Mouse (Mus musculus): ENCODE data around the gene Tmem11.
"Not testable (repeated sequence)": the region's sequence is repeated elsewhere in the genome, so short reads cannot be mapped to it uniquely, and the experiment has no call there.

Gene Tmem11

GRCm38 (mm10) chr11:60882386-60882785, 3.3 kb upstream of the Tmem11 start:
- DNase-seq = no peak

DNA sequence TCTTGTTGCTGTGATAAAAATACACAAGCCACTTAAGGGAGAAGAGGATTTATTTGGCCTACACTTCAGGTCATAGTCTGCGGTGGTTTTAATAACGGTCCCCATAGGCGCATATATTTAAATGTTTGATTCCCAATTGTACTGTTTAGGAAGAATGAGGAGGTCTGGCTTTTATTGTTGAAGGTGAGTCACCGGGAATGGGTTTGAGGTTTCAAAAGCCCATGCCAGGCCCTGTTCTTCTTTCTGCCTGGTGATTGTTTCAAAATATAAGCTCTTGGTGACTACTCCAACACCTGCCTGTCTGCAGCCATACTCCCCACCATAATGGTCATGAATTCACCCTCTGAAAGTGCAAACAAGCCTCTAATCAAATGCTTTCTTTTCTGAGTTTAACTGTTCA, 1.5 kb upstream of the Tmem11 start:
- DNase-seq = no peak

DNA sequence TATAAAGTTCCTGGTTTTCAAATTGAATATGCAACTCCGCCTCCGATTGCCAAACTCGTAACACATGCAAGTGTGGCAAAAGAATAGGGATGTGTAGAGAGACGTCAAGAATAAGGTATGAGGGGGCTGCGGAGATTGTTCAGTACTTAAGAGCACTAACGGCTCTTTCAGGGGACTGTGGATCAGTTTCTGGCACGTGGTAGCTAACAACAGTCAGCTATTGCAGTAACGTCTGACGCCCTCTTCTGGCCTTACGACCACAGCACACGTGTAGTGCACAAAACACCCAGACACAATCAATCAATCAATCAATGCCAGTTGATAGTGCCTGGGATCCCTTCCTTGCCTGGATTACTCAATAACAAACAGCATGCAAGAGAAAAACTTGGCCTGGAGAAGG, 351 bp upstream of the Tmem11 start:
- DNase-seq = peak; percentile 57 to 66

GRCm38 (mm10) chr11:60878056-60878612, 938 bp downstream of the Tmem11 start:
- DNase-seq = peak; percentile 70 to 77

- DNase-seq = no peak
Measured at GRCm38 (mm10) chr11:60873101-60873500, 6.0 kb downstream of the Tmem11 start.

DNA sequence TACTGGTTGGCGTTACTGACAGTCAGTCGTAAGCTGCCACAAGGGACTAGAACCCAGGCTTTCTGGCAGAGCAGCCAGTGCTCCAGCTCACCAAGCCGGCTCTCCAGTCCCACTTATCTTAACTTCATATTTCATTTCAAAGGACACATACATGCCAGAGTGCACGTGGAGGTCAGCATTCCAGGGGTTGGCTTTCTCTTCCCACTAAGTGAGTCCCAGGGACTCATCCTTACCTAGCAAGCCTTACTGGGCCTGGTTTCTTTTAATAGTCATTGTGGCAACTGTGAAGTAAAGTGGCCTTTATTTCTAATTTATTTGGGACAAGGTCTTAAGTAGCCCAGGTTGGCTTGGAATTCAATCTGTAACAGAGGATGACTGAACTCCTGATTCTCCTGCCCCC, 7.7 kb downstream of the Tmem11 start:
- DNase-seq = no peak

- not testable (repeated sequence) for DNase-seq
Measured at GRCm38 (mm10) chr11:60869471-60869870, 9.6 kb downstream of the Tmem11 start.

- no peak for DNase-seq
Measured at GRCm38 (mm10) chr11:60867904-60868303, 11.2 kb downstream of the Tmem11 start.

DNA sequence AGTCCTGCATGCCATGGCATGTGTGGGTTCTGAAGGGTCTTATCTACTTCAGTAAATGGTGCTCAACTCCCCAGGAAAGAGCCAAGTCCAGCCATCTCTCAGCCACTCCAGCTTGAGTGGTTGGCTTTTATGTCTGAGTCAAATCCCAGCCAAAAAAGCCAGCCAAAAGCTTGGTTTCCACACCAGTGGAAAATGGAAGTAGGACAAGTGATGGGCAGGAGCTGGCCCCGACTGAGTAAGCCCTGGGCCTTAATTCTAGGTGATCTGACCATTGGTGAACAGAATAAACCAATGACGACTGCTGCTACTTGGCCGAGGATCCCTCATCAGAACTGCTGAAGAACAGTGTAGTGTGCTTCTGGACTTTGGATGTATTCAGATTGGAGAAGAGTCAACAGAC, 11.6 kb downstream of the Tmem11 start:
- DNase-seq = peak; percentile 30 to 56

- no peak for DNase-seq
Measured at GRCm38 (mm10) chr11:60866021-60866420, 13.1 kb downstream of the Tmem11 start.

- no peak for DNase-seq
Measured at GRCm38 (mm10) chr11:60864916-60865315, 14.2 kb downstream of the Tmem11 start.

DNA sequence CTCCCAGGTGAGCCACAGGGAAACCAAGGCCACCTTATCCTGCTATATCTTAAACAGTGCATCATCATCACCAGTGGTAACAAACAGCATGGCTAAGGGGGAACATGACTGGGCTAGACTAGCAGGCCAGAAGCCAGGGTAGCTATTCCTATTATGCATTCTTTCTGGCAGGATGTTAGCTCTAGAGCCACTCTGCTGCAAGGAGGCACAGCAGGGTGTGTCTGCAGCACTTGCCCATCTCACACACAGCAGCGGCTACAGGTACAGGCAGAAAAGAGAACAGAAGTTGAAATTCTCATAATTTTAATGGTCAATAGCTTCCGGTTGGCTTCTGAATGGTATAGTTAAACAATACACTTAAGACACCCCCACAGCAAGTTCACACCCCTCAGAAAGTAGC, 14.9 kb downstream of the Tmem11 start:
- DNase-seq = no peak

- peak in 1 of 2 experiments; percentile 32 for DNase-seq
Measured at GRCm38 (mm10) chr11:60863196-60863595, 15.9 kb downstream of the Tmem11 start.

DNA sequence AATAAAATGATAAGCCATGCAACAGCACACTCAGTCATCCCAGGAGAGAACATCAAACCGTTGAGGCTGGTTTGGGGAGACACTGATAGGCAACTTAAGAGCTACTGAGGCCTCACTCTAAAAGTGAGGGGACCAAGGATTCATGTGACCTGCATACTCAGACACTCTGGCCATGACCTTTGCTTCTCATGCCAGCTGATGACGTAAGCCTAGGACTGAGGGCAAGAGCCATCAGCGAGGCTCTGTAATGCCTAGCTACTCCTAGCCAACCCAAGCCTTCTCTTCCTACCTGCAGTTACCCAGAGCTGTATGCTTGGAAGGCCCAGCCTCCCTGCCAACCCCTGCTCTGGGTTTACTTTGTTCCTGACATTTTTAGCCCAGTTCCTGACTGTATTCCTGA, 17.1 kb downstream of the Tmem11 start:
- DNase-seq = no peak

GRCm38 (mm10) chr11:60856587-60856986, 22.5 kb downstream of the Tmem11 start:
- DNase-seq = no peak

- DNase-seq = no peak
Measured at GRCm38 (mm10) chr11:60845415-60845814, 33.7 kb downstream of the Tmem11 start.

- DNase-seq = no peak
Measured at GRCm38 (mm10) chr11:60843412-60843811, 35.7 kb downstream of the Tmem11 start.

GRCm38 (mm10) chr11:60841467-60842200, 37.4 kb downstream of the Tmem11 start:
- DNase-seq = peak in 1 of 2 experiments; percentile 30

- DNase-seq = no peak
Measured at GRCm38 (mm10) chr11:60837644-60838406, 41.2 kb downstream of the Tmem11 start.

GRCm38 (mm10) chr11:60836897-60837296, 42.2 kb downstream of the Tmem11 start:
- DNase-seq = no peak

GRCm38 (mm10) chr11:60830433-60831052, 48.5 kb downstream of the Tmem11 start, which contains the start of gene Dhrs7b:
Dhrs7b (plus strand) TSS chr11:60830631.
- peak; percentile 90 to 92 for DNase-seq

GRCm38 (mm10) chr11:60828903-60829302, 50.2 kb downstream of the Tmem11 start:
- DNase-seq = no peak

DNA sequence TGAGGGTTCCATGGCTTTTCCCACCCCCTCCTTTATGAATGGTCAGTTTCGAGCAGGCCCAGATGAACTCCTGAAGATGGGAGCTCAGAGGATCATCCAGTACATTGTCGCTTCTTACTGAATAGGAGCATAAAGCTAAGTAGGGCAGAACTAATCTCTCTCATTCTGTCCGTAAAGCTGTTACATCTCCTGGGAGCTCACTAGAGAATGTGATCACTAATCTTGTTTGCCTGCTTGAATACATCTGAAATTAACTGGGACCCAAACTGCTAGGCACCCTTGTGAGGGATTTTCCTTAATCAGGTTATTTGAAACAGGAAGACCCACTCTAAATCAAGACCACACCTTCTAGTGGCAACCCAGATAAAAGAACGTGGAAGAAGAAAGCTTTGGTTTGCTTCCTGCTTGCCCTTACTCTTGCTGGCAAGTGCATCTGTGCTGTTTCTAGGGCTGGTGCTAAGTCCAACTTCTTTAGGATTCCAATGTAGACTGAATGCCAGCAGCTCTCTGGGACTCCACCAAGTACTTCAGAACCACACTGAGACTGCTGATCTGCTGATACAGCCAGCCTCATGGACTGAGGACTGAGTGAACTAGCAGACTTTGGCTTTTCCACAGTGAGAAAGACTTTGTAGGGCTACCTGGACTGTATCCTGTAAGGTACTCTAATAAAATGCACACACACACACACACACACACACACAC, 51.7 kb downstream of the Tmem11 start:
- DNase-seq = no peak
